Mouse (Mus musculus): Measurements from ENCODE around the gene Gm11116.
"Not testable (repeated sequence)": the region's sequence is repeated elsewhere in the genome, so short reads cannot be mapped to it uniquely, and the experiment has no call there.

The Gm11116 gene

DNA sequence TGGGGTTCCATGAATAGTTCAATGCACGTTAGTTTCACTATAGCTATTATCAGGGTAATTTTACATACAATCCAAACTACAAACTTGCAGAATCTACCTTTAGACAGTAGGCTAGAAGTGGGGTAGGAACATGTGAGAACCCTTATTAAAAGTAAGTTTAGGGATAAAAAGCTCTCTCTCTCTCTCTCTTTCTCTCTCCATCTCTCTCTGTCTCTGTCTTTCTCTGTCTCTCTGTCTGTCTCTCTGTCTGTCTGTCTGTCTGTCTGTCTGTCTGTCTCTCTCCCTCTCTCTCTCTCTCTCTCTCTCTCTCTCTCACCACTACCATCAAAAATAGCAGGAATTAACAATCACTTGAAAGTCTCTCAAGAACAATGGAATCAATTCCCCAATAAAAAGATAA is at the start of gene Gm11116:
Gene Gm11116 (minus strand): TSS at position 101 of the 400 bp plus-strand sequence.
- no peak for DNase-seq (ENCODE audit: low spot score)

DNA sequence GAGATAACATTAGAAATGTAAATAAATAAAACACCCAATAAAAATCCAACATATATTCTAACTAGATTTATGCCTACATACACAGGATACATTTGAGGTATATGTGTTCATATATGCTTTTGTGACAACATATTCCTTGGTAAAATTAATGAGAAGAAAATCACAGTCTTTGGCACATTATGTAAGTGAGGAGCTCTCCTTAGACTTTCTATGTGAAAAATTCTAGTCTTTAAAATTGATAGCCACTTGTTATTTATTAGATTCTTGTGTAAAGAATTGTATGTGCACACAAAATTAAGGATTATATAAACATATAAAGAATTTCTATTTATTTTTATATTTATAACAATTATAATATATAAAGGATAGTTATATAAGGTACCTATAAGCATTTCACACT is 42.7 kb upstream of the Gm11116 start, which contains the start of gene Gm11115:
Gene Gm11115 (minus strand): TSS at position 101 of the 400 bp plus-strand sequence.
- DNase-seq (ENCODE audit: low spot score): no peak

DNA sequence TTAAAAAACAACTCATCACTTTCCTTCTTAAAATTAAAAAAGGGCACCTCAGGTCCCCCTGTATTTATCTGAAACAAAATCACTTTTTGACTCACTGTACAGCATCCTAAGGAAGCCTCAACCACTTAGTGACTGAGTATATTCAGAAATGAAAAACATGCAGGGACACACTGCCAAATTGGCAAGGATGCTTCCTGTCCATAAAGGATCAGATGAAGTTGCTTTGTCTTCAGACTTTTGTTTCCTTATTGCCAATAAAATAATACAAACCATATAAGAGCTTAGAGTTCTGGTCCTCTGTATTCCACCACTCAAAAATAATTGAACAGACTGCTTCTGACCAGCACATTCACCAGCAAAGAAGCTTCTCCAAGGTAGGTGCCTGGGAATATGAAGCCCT is 25.1 kb downstream of the Gm11116 start, which contains the start of gene Smr2:
Gene Smr2 (plus strand): TSS at position 301 of the 400 bp plus-strand sequence.
- not testable (repeated sequence) for DNase-seq (ENCODE audit: low spot score)

Measured in spleen, adult 12 weeks (tissue).